8 mouse cellular contexts compared by ENCODE assay signal in the genomic region with DNA sequence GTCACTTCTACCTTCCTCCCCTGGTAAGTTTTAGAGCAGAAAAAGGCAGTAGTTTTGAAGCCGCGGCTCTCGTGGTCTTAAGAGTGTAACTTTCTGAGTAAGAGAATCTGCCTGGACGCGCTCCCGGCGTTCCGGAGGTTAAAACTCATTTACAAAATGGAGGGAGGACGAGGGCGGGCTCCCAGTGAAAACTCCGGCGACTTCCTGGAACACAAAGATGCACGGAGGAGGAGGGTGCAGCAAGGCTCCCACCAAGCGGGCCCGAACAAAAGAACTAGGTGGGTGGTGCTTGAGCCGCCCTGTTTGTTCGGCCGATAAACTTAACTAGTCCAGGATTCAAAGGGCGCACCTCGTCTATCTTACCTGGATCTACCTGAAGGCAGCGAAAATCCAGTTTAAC. TPM values are rescaled to one million over a fixed set of nuclear protein-coding genes. Genes with fewer than 3 reads are reported as not detected.
DNase-seq lines count a peak whose midpoint lies in the region; ATAC-seq and TF ChIP-seq lines count a peak whose summit lies in the region.

No protein-coding gene starts in this region.

- peak overlapping the region; percentile 87 for H3K4me3 ChIP-seq in gastrocnemius, adult 2 months
- H3K4me3 ChIP-seq in hindbrain, postnatal 0 days (ENCODE audit: low read length): peak overlapping the region; percentile 62
- H3K4me3 ChIP-seq in limb, embryonic 14.5 days (replicated peaks; ENCODE audit: low read length): peak overlapping the region; percentile 66
- peak overlapping the region; percentile 52 for H3K4me3 ChIP-seq in midbrain, embryonic 14.5 days (replicated peaks; ENCODE audit: low read depth, low read length)
- peak overlapping the region; percentile 84 for H3K4me3 ChIP-seq in spleen, adult 2 months (ENCODE audit: extremely low read depth, insufficient read depth, insufficient read length)

- peaks cover 4% of the 10 kb centered on the region; the same call in 1 of the 2 replicates for H3K4me1 ChIP-seq in hindbrain, postnatal 0 days (ENCODE audit: insufficient read depth, low read length)
- H3K4me1 ChIP-seq in limb, embryonic 14.5 days (ENCODE audit: control insufficient read depth, insufficient read depth, low read length): peaks cover 22% of the 10 kb centered on the region
- H3K4me1 ChIP-seq in midbrain, embryonic 14.5 days (ENCODE audit: control insufficient read depth, insufficient read depth, low read length): peaks cover 12% of the 10 kb centered on the region; the same call in 1 of the 2 replicates
- H3K4me1 ChIP-seq in spleen, adult 2 months (ENCODE audit: control insufficient read depth, insufficient read depth, insufficient read length): peaks cover 7% of the 10 kb centered on the region

- 0 out of 2 replicates have a peak, but pooled peaks have one; percentile 36 for ATAC-seq in hindbrain, postnatal 0 days
- peak; percentile 54; the same call in 1 of the 2 replicates for ATAC-seq in limb, embryonic 14.5 days (ENCODE audit: low FRiP score, low read depth)
- peak; percentile 51; the same call in 1 of the 2 replicates for ATAC-seq in midbrain, embryonic 14.5 days (ENCODE audit: low FRiP score, low TSS enrichment)

- peak overlapping the region; percentile 82 for H3K4me2 ChIP-seq in hindbrain, postnatal 0 days (ENCODE audit: low read depth, low read length)
- H3K4me2 ChIP-seq in limb, embryonic 14.5 days (replicated peaks; ENCODE audit: low read depth, low read length, severe bottlenecking): peak overlapping the region; percentile 83
- peak overlapping the region; percentile 75 for H3K4me2 ChIP-seq in midbrain, embryonic 14.5 days (ENCODE audit: low read length)

- no peak for TF ChIP-seq CTCF in gastrocnemius, adult 2 months (IDR thresholded peaks at IDR 0.05)
- TF ChIP-seq CTCF in hindbrain, postnatal 0 days (IDR thresholded peaks at IDR 0.05; ENCODE audit: low read depth): no peak
- no peak for TF ChIP-seq CTCF in spleen, adult 2 months (IDR thresholded peaks at IDR 0.05; ENCODE audit: extremely low read depth, insufficient read depth, insufficient read length, insufficient replicate concordance)

- no peak for TF ChIP-seq POLR2A in limb, embryonic 14.5 days (IDR thresholded peaks at IDR 0.05; ENCODE audit: borderline replicate concordance, extremely low read depth, insufficient read depth, insufficient read length)
- TF ChIP-seq POLR2A in spleen, adult 2 months (IDR thresholded peaks at IDR 0.05; ENCODE audit: low read depth, low read length): no peak

- H3K27me3 ChIP-seq in hindbrain, postnatal 0 days (ENCODE audit: insufficient read depth, low read length): no peaks in the 10 kb centered on the region
- no peaks in the 10 kb centered on the region for H3K27me3 ChIP-seq in limb, embryonic 14.5 days (ENCODE audit: control insufficient read depth, insufficient read depth, low read length)
- no peaks in the 10 kb centered on the region for H3K27me3 ChIP-seq in midbrain, embryonic 14.5 days (ENCODE audit: control insufficient read depth, insufficient read depth, low read length)
- no peaks in the 10 kb centered on the region for H3K27me3 ChIP-seq in spleen, adult 2 months (ENCODE audit: control insufficient read depth, insufficient read depth, low read length)

- H3K9ac ChIP-seq in hindbrain, postnatal 0 days (replicated peaks; ENCODE audit: low read length): peak overlapping the region; percentile 52
- H3K9ac ChIP-seq in limb, embryonic 14.5 days (ENCODE audit: low read depth, low read length, severe bottlenecking): peak overlapping the region; percentile 78
- H3K9ac ChIP-seq in midbrain, embryonic 14.5 days (replicated peaks; ENCODE audit: low read length): peak overlapping the region; percentile 59

- H3K9me3 ChIP-seq in hindbrain, postnatal 0 days (ENCODE audit: low read length): no peaks in the 10 kb centered on the region
- H3K9me3 ChIP-seq in limb, embryonic 14.5 days (ENCODE audit: control insufficient read depth, low read length): no peaks in the 10 kb centered on the region
- no peaks in the 10 kb centered on the region for H3K9me3 ChIP-seq in midbrain, embryonic 14.5 days (ENCODE audit: control insufficient read depth, low read length)

- peak; percentile 48 to 50 for DNase-seq in cerebellum, adult 18-20 months
- DNase-seq in cerebellum, adult 11 months: no peak
- DNase-seq in cerebellum, postnatal 36 days: peak; percentile 41 to 43
- peak; percentile 60 for DNase-seq in gastrocnemius, adult 2 months
- DNase-seq in hindbrain, postnatal 0 days (ENCODE audit: low spot score): peak; percentile 62
- DNase-seq in limb, embryonic 14.5 days (ENCODE audit: low spot score): peak; percentile 74
- peak; percentile 69 for DNase-seq in midbrain, embryonic 14.5 days
- DNase-seq in spleen, adult 2 months (ENCODE audit: low read depth in 1 of 2, low spot score in 2 of 2): peak in 1 of 2 experiments; percentile 48

- WGBS in hindbrain, postnatal 0 days: 3% methylated on average over 21 of the region's 21 CpGs
- WGBS in limb, embryonic 14.5 days: under 1% methylated on average over 21 of the region's 21 CpGs
- 1% methylated on average over 21 of the region's 21 CpGs for WGBS in midbrain, embryonic 14.5 days
- under 1% methylated on average over 21 of the region's 21 CpGs for WGBS in spleen, adult 2 months

- H3K27ac ChIP-seq in gastrocnemius, adult 2 months: peak overlapping the region; percentile 99
- peak overlapping the region; percentile 79 for H3K27ac ChIP-seq in hindbrain, postnatal 0 days
- peak overlapping the region; percentile 93 for H3K27ac ChIP-seq in limb, embryonic 14.5 days (replicated peaks; ENCODE audit: low read depth, low read length)
- peak overlapping the region; percentile 43; the same call in 1 of the 2 replicates for H3K27ac ChIP-seq in midbrain, embryonic 14.5 days (replicated peaks; ENCODE audit: low read depth, low read length)
- H3K27ac ChIP-seq in spleen, adult 2 months (ENCODE audit: insufficient read depth, low read length): peak overlapping the region; percentile 97

- intact Hi-C loops in gastrocnemius, adult 2 months (cut with DNase I): loop anchor here (5.0 kb wide), 1 partner anchor 40 kb away; no protein-coding TSS in a partner anchor

- no peaks in the 10 kb centered on the region for H3K36me3 ChIP-seq in hindbrain, postnatal 0 days (ENCODE audit: insufficient read depth, low read length)
- H3K36me3 ChIP-seq in limb, embryonic 14.5 days (ENCODE audit: control insufficient read depth, insufficient read depth, low read length): peaks cover 22% of the 10 kb centered on the region
- H3K36me3 ChIP-seq in midbrain, embryonic 14.5 days (ENCODE audit: control insufficient read depth, insufficient read depth, low read length): no peaks in the 10 kb centered on the region
- H3K36me3 ChIP-seq in spleen, adult 2 months (ENCODE audit: control insufficient read depth, insufficient read depth, low read length): peaks cover 12% of the 10 kb centered on the region

RNA-seq across cellular contexts. Expression of a gene that starts 17.5 kb away (rescaled TPM):
- total RNA-seq in gastrocnemius, adult 2 months (2021): 100 to 1,000 TPM; 104 to 108 TPM
- 152 and 160 TPM in 2 replicates for total RNA-seq in hindbrain, postnatal 0 days (2014; rRNA removed)
- polyA plus RNA-seq in hindbrain, postnatal 0 days (2015; fragmentation: Nextera tagmentation; extraction: Ambion mirVana): 230 and 234 TPM in 2 replicates
- polyA plus RNA-seq in limb, embryonic 14.5 days (2012; rRNA removed): 385 and 486 TPM in 2 replicates
- polyA plus RNA-seq in limb, embryonic 14.5 days (2014; fragmentation: Nextera tagmentation; extraction: Ambion mirVana): 609 and 633 TPM in 2 replicates
- polyA plus RNA-seq in midbrain, embryonic 14.5 days (2014; fragmentation: Nextera tagmentation; extraction: Ambion mirVana): 215 and 312 TPM in 2 replicates
- polyA plus RNA-seq in spleen, adult 2 months (2012; rRNA removed): 141 and 143 TPM in 2 replicates

RNA-seq across cellular contexts. Expression of a gene that starts 19.9 kb away (rescaled TPM):
- total RNA-seq in gastrocnemius, adult 2 months (2021): not detected
- not detected in 2 replicates for total RNA-seq in hindbrain, postnatal 0 days (2014; rRNA removed)
- polyA plus RNA-seq in hindbrain, postnatal 0 days (2015; fragmentation: Nextera tagmentation; extraction: Ambion mirVana): 0.91 and 1.1 TPM in 2 replicates
- polyA plus RNA-seq in limb, embryonic 14.5 days (2012; rRNA removed): not detected in 2 replicates
- polyA plus RNA-seq in limb, embryonic 14.5 days (2014; fragmentation: Nextera tagmentation; extraction: Ambion mirVana): 1.4 and 2.5 TPM in 2 replicates
- 1.4 and 1.7 TPM in 2 replicates for polyA plus RNA-seq in midbrain, embryonic 14.5 days (2014; fragmentation: Nextera tagmentation; extraction: Ambion mirVana)
- not detected in 2 replicates for polyA plus RNA-seq in spleen, adult 2 months (2012; rRNA removed)

RNA-seq across cellular contexts. Expression of a gene that starts 55.7 kb away (rescaled TPM):
- under 1 TPM; 0.59 to 0.75 TPM for total RNA-seq in gastrocnemius, adult 2 months (2021)
- 19.6 and 22.1 TPM in 2 replicates for total RNA-seq in hindbrain, postnatal 0 days (2014; rRNA removed)
- polyA plus RNA-seq in hindbrain, postnatal 0 days (2015; fragmentation: Nextera tagmentation; extraction: Ambion mirVana): 13.6 and 14.6 TPM in 2 replicates
- polyA plus RNA-seq in limb, embryonic 14.5 days (2012; rRNA removed): 7.4 and 8.6 TPM in 2 replicates
- polyA plus RNA-seq in limb, embryonic 14.5 days (2014; fragmentation: Nextera tagmentation; extraction: Ambion mirVana): 9.7 and 11.8 TPM in 2 replicates
- 10.1 and 13.2 TPM in 2 replicates for polyA plus RNA-seq in midbrain, embryonic 14.5 days (2014; fragmentation: Nextera tagmentation; extraction: Ambion mirVana)
- polyA plus RNA-seq in spleen, adult 2 months (2012; rRNA removed): 1.4 and 1.9 TPM in 2 replicates

Comparison
In these comparisons a context has a peak if more than half of its experiments do, and no peak if none do; other contexts are left out.
1. H3K27ac ChIP-seq: peak in every context shown above with its lines; median percentile 99 in gastrocnemius, adult 2 months; 97 in spleen, adult 2 months; 93 in limb, embryonic 14.5 days; 79 in hindbrain, postnatal 0 days; 43 in midbrain, embryonic 14.5 days.